Mouse (Mus musculus) MEL-GATA-1-ER (cell line): ENCODE measurements at regions not wholly inside any gene's neighbourhood (a gene's known extent, or its start where the extent isn't known, plus 50 kb on each side); places are given as distances from the start of the nearest gene placed in this dataset.
"Not testable (repeated sequence)": the region's sequence is repeated elsewhere in the genome, so short reads cannot be mapped to it uniquely, and the experiment has no call there.

Experiments
- DNase-seq: peaks from one replicate; pipeline ENCODE4 v3.0.0-alpha.2; 2012; ENCODE audit warnings: low read depth; ENCODE audit errors: extremely low read depth

GRCm38 (mm10) chr13:26457487-26458253 is 312.3 kb downstream of the Hdgfl1 start:
- DNase-seq, result no peak

- DNase-seq, result no peak
Measured at GRCm38 (mm10) chr13:26426639-26427038, 343.3 kb downstream of the Hdgfl1 start.

GRCm38 (mm10) chr13:26424513-26424912 is 345.5 kb downstream of the Hdgfl1 start:
- no peak for DNase-seq

GRCm38 (mm10) chr13:26405757-26406156 is 364.2 kb downstream of the Hdgfl1 start:
- DNase-seq, result no peak

- no peak for DNase-seq
Measured at GRCm38 (mm10) chr13:26404707-26405106, 365.3 kb downstream of the Hdgfl1 start.

GRCm38 (mm10) chr13:26387861-26388621 is 381.9 kb downstream of the Hdgfl1 start:
- no peak for DNase-seq

- DNase-seq, result no peak
Measured at GRCm38 (mm10) chr13:26382631-26383030, 387.3 kb downstream of the Hdgfl1 start.

- no peak for DNase-seq
Measured at GRCm38 (mm10) chr13:26382154-26382553, 387.8 kb downstream of the Hdgfl1 start.

GRCm38 (mm10) chr13:26375546-26375945 is 394.4 kb downstream of the Hdgfl1 start:
- DNase-seq, result no peak

- not testable (repeated sequence) for DNase-seq
Measured at GRCm38 (mm10) chr13:26365911-26366310, 404.1 kb downstream of the Hdgfl1 start.

GRCm38 (mm10) chr13:26356341-26356740 is 413.6 kb downstream of the Hdgfl1 start:
- no peak for DNase-seq

- DNase-seq, result no peak
Measured at GRCm38 (mm10) chr13:26354421-26354820, 415.5 kb downstream of the Hdgfl1 start.

- DNase-seq, result no peak
Measured at GRCm38 (mm10) chr13:26350510-26350909, 419.5 kb downstream of the Hdgfl1 start.

- no peak for DNase-seq
Measured at GRCm38 (mm10) chr13:26338795-26339194, 431.2 kb downstream of the Hdgfl1 start.

GRCm38 (mm10) chr13:26325066-26325465 is 444.9 kb downstream of the Hdgfl1 start:
- DNase-seq, result no peak

GRCm38 (mm10) chr13:26324633-26325032 is 445.3 kb downstream of the Hdgfl1 start:
- DNase-seq, result no peak

GRCm38 (mm10) chr13:26318557-26318956 is 451.4 kb downstream of the Hdgfl1 start:
- DNase-seq, result no peak

- DNase-seq, result no peak
Measured at GRCm38 (mm10) chr13:26312246-26313010, 457.5 kb downstream of the Hdgfl1 start.

- DNase-seq, result no peak
Measured at GRCm38 (mm10) chr13:26284073-26284444, 485.9 kb downstream of the Hdgfl1 start.

GRCm38 (mm10) chr13:26283397-26284072 is 486.4 kb downstream of the Hdgfl1 start:
- no peak for DNase-seq

- DNase-seq, result no peak
Measured at GRCm38 (mm10) chr13:26282291-26282690, 487.7 kb downstream of the Hdgfl1 start.
